Mouse (Mus musculus) myocyte (in vitro differentiated cells): ENCODE measurements around the gene Fanci.

Experiments used
- E2F4 ChIP-seq: IDR thresholded peaks from one replicate; pipeline ENCODE4 v1.6.1; 2011; ENCODE audit warnings: mild to moderate bottlenecking, control low read depth, moderate library complexity; ENCODE audit not compliant: insufficient read depth
- MAX ChIP-seq: IDR thresholded peaks from one replicate; pipeline ENCODE4 v1.6.1; 2011; ENCODE audit warnings: low read depth, mild to moderate bottlenecking, control low read depth
- MYOG ChIP-seq, 3 experiments: IDR thresholded peaks; one replicate each; pipeline ENCODE4 v1.6.1; 2011; ENCODE audit warnings: control low read depth in 2 of 3, low read depth in 2 of 3, mild to moderate bottlenecking in 2 of 3; ENCODE audit not compliant: insufficient read length in 2 of 3, control insufficient read depth in 1 of 3, insufficient read depth in 1 of 3
- POLR2A ChIP-seq: IDR thresholded peaks from one replicate; pipeline ENCODE4 v1.6.1; 2011; ENCODE audit warnings: low read depth, mild to moderate bottlenecking, control low read depth, moderate library complexity; ENCODE audit not compliant: insufficient read length
- POLR2AphosphoS2 ChIP-seq: IDR thresholded peaks from one replicate; pipeline ENCODE4 v1.6.1; 2011; ENCODE audit warnings: low read depth, control low read depth; ENCODE audit not compliant: insufficient read length
- SRF ChIP-seq: IDR thresholded peaks from one replicate; pipeline ENCODE4 v1.6.1; 2011; ENCODE audit warnings: low read depth; ENCODE audit not compliant: control insufficient read depth, insufficient read length
- TCF3 ChIP-seq: IDR thresholded peaks from one replicate; pipeline ENCODE4 v1.6.1; 2011; ENCODE audit warnings: low read depth, control low read depth; ENCODE audit not compliant: insufficient read length
- USF1 ChIP-seq: IDR thresholded peaks from one replicate; pipeline ENCODE4 v1.6.1; 2011; ENCODE audit warnings: low read depth, mild to moderate bottlenecking, control low read depth, moderate library complexity

- TF ChIP-seq POLR2AphosphoS2 (no peak), POLR2A (no peak), USF1 (no peak), SRF (no peak), TCF3 (no peak), MYOG (IDR thresholded peaks at IDR 0.05; ENCODE audit: control insufficient read depth in 1 of 3, insufficient read depth in 1 of 3, insufficient read length in 2 of 3, low read depth in 2 of 3) (no peak), MAX (no peak), E2F4 (no peak)
These were observed 8.6 kb downstream of the Fanci start for GRCm38 (mm10) chr7:79400296-79400695.
